Mouse (Mus musculus): ENCODE measurements around the gene Cux1. TPM values are rescaled to one million over a fixed set of nuclear protein-coding genes. Genes with fewer than 3 reads are reported as not detected.
A peak's percentile ranks its signal among the peaks of the same experiment; 100 is the strongest.
"Not testable (repeated sequence)": the region's sequence is repeated elsewhere in the genome, so short reads cannot be mapped to it uniquely, and the experiment has no call there.

The Cux1 gene
- total RNA-seq, 2 experiments from 2014 or later = 82.7 to 88.7 TPM

GRCm38 (mm10) chr5:136248441-136248840, 318.8 kb downstream of the Cux1 start:
- DNase-seq (ENCODE audit: low spot score) = no peak

DNA sequence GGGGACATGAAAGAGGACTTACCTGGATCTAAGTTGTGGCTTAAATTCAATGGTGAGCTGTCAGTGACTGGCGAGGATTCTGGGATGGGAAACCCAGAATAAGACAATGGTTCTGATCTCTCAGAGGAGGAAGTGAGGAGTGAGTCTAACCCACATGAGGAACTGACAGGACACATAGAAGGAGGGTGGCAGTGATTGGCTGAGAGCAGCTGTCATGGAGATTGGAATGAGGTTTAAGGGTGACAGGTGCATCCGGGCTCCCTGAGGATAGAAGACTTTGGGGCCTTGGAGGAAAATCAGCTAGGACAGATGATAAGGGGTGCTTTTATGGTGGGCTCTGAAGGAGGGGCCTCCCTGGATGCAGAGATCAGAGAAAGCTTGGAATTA, 320.8 kb downstream of the Cux1 start, which contains the start of gene Sh2b2:
Gene Sh2b2 (minus strand): TSS at position 105 of the 387 bp plus-strand sequence.
- no peak for DNase-seq (ENCODE audit: low spot score)

- no peak for DNase-seq (ENCODE audit: low spot score)
Measured at GRCm38 (mm10) chr5:136245541-136246451, 321.5 kb downstream of the Cux1 start.

DNA sequence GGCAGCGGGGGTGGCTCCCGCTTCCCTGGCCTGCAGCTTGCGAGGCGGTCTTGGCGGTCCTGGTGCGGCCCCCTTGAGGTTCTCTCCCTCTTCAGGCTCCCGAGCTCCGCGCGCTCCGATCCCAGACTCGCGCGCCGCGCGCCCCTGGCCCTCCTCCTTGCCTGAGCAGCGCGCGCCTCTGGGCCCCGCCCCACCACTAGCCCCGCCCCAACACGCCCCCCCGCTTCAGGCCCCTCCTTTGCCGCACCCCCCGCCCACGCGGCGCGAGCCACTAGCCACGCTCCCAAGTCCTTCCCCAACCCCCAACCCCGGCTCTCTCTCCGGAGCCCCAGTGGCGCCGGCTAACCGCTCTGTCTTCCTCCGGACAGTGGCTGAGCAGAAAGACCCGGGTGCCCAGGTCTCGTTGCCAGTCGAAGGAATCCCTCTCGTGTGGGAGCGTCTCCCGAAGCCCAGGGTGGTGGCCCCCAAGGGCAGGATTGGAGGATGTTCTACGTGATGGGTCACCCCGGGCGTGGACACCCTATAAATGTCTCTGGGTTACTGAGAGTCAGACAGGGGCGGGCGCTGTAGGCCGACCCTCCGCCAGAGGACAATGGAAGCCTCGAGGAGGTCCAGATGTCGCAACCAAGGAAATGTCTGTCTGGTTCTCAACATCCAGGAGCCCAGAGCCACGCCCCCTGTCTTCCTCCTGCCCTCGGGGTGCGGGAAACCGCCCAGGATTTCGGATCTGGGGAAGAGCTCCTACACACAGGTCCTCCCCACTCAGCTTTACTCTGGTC, 322.3 kb downstream of the Cux1 start:
- peak; percentile 83 for DNase-seq (ENCODE audit: low spot score)

DNA sequence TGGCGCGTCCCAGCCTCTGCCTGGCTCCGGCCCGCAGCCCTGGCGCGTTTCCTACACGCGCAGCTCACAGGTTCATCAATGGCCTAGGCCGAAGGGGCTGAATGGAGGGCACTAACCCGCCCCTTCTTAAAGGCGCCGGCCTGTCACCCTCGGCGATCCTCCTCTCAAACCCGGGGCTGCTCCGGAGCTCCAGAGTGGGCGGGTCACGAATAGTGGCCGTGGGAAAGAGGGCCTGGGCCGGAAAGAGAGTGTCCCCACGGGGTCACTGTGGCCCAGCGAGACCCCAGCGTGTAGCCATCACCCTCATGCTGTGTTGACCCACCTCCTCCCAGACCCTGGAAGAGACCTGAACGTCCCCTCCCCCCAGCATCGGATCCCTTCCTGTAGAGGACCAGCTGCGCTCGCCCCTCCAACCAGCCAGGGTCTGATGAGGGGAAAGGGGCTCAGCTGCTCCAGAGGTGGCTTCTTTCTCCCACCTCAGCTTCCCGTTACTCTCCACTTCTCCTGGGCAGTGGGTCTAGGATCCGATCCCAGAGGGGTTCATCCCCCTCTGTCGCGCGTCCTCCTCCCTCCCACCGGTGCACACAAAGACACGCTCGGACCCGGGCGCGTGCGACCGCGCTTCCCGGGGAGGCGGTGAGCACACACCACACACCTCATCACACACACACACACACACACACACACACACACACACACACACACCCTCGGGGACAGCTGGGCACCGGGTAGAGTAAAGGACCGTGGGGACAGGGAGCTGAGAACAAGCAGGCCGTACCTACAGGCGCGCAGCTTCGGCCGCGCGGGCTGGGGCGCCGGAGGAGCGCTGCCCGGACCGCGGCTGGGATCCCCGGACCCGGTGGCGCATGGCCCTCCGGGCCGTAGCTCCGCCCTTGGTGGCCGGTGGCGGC, 323.2 kb downstream of the Cux1 start:
- DNase-seq (ENCODE audit: low spot score) = peak; percentile 38

- DNase-seq (ENCODE audit: low spot score) = no peak
Measured at GRCm38 (mm10) chr5:136241161-136241560, 326.1 kb downstream of the Cux1 start.

GRCm38 (mm10) chr5:136240381-136240780, 326.9 kb downstream of the Cux1 start:
- DNase-seq (ENCODE audit: low spot score) = no peak

- DNase-seq (ENCODE audit: low spot score) = no peak
Measured at GRCm38 (mm10) chr5:136237607-136238006, 329.7 kb downstream of the Cux1 start.

DNA sequence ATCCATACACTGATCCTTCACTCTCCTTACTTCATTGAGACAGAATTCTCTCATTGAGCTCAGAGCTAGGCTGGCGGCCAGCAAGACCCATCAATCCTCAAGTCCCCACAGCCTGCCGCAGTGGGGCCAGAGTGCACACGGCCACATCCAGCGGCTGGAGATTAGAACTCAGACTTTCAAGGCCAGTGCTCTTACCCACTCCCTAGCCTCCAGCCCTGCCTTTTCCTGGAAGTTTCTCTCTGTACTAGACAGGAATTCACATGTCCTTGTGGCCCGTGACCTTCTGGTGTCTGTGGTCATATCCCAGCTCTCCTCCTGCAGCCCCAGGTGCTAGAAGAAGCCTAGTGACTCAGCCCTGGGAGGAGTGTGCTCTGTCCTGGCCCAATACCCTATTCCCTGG, 330.7 kb downstream of the Cux1 start:
- DNase-seq (ENCODE audit: low spot score) = no peak

GRCm38 (mm10) chr5:136230348-136231035, 336.8 kb downstream of the Cux1 start:
- DNase-seq (ENCODE audit: low spot score) = peak; percentile 88

DNA sequence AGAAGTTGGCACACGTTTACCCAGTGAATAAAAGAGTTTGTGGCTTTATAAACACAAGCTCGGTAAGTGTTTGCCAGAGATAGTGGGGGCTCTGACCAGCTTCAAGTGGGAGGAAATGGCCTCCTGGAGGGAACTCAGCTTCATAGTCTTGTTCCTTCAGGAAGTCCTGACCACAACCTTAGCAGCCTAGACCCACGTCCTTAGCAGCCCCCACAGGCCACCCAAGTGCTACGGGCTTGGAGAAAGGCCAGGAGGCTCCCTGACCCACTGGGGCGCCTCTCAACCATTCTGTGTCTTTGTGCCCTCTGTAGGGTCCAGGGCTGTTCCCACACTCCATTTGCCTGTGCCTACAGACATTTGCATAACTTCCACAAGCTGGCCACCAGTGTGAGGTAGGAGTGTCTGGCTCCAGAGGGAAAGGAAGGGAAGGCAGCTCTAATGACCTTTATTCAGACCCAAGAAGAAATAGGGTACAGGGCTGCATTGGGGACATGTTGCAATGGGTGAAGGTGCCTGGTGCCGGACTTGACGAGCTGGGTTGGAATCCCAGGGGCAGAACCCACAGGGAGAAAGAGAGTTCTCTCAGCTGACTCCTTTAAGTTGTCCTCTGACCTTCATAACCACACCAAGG, 340.9 kb downstream of the Cux1 start:
- no peak for DNase-seq (ENCODE audit: low spot score)

DNA sequence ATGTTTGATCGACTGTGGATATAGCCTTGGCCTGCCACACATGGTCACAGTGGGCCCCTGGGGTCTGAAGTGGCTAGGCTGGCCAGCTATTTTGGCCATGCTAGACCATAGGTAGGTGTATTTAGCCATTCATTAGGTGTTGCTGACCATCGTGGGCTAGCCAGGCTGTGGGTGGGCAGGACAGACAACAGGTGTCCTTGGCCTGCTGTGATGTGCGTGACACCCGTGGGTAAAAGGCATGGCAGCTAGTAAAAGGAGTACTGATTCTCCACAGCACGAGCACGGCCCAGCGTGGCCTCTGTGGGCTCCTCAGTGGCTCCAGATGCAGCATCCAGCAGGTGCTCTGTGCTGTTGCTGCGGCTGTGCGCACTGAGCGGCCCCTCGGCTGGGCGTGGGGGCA, 348.7 kb downstream of the Cux1 start:
- DNase-seq (ENCODE audit: low spot score) = no peak

DNA sequence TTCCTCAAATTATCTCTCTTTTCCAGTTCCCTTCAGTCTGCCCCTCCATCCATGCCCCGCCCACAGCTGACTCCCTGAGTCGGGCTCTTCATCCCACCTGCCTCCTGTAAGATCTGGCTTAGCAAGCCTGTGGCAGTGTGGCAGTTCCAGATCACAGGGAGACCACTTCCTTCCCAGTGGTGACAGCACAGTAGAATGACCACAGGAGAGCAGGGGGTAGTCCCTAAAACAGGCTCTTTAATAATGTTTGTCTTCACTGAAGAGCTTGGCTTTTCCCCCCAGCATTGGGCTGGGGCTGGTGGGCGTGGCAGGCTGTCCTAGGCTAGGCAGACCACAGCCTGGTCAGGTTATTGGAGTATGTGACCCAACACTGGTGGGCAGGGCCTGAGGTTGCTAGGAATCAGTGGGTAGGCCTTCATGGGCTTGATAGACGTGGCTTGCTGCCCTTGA, 349.3 kb downstream of the Cux1 start:
- no peak for DNase-seq (ENCODE audit: low spot score)

GRCm38 (mm10) chr5:136217004-136217665, 350.2 kb downstream of the Cux1 start:
- DNase-seq (ENCODE audit: low spot score) = no peak

GRCm38 (mm10) chr5:136215958-136216357, 351.3 kb downstream of the Cux1 start:
- DNase-seq (ENCODE audit: low spot score) = no peak

DNA sequence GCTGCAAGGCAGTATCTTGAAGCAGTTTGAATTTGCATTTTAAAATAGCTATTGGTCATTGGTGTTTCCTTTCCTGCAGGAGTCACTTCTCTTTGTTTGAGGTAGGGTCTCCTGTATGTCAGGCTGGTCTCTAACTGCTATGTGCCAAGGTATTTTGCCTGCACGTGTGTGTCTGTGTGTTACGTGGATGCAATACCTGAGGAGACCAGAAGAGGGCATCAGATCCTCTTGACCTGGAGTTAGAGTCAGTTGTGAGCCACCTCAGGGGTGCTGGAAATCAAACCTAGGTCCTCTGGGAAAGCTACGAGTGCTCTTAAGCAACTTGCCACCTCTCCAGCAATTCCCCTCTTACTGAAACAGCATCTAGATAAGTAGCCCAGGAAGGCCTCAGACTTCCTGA, 352.1 kb downstream of the Cux1 start:
- DNase-seq (ENCODE audit: low spot score) = no peak

DNA sequence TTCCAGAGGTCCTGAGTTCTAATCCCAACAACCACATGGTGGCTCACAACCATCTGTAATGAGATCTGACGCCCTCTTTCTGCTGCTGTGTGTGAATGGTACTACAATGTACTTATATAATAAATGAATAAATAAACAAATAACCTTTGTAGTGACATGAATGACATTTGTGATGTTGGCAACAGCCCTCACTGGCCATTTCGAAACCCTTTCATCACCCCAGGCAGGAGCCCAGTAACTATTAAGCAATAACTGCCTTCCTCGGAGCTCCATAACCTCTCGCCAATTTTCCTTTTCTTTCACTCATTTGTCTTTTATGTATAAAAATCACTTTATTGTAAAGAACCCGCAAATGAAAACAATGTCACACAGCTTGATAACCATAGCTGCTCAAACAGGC, 353.6 kb downstream of the Cux1 start:
- no peak for DNase-seq (ENCODE audit: low spot score)

DNA sequence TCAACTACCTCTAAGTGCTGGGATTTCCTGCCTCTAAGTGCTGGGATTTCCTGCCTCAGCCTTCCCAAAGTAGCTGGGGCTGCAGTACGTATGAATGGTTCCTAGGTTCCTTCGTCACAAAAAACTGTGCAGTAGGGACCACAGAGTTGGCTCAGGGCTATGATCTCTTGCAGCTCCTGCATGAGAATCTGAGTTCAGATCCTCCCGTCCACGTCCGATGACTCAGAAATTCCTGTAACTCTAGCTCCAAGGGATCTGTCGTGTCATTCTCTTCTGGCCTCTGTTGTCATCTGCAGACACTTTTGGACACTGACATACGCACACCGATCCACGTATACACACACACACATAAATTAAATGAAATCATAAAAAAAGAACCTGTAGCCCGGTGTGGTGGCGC, 354.6 kb downstream of the Cux1 start:
- no peak for DNase-seq (ENCODE audit: low spot score)

DNA sequence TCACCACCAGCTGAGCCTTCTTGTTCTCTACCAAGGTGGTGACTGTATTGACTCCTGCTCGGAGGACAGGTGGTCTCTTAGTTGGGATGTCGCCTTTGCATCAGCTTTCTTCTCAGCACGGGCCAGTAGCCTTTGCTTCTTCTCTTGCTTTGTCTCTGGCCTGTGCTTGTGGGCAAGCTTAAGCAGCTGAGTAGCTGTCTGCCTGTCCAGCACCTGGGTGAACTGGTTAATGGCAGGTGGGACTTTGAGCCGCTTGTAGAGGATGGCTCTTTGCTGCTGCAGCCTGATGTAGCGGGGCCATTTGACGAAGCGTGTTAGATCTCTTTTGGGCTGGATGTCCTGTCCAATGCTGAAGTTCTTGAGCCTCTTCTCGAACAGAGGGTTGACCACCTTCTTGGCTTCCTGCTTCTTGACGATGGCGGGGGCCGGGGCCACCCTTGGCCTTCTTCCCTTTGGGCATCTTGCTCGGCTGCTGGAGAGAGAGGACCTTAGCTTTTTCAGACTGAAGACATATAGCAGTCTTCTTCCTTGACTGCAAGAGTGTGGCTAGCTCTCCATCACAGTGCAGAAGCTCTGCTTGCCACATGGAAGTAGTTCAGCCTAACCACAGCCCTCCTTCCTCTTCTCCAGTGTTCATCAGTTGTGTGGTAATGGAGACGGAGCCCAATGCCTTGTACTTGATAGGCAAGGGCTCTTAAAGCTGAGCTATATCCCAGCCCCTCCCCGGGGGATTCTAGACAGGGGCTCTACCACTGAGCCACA, 355.8 kb downstream of the Cux1 start:
- not testable (repeated sequence) for DNase-seq (ENCODE audit: low spot score)

Measured in gastrocnemius, adult 18-20 months (tissue).